Mouse (Mus musculus) hindbrain, embryonic 12.5 days (tissue): ENCODE data around the gene Abcd2. TPM values are rescaled to one million over a fixed set of nuclear protein-coding genes. Genes with fewer than 3 reads are reported as not detected.

Source experiments
- ATAC-seq: fragments of 200-750 bp; cut with Nextera tagmentation; 2 replicates; pipeline ENCODE4 v1.8.0; 2017; ENCODE audit warnings: moderate TSS enrichment; ENCODE audit not compliant: low FRiP score
- H3K27ac ChIP-seq: fragments of 300-500 bp; sonication (generic); 2 replicates; pipeline ENCODE4 v1.5.1; 2016; ENCODE audit warnings: mild to moderate bottlenecking
- H3K27me3 ChIP-seq: fragments of 300-500 bp; sonication (generic); 2 replicates; pipeline ENCODE4 v1.6.1; 2016; ENCODE audit warnings: mild to moderate bottlenecking
- H3K36me3 ChIP-seq: fragments of 300-500 bp; sonication (generic); 2 replicates; pipeline ENCODE4 v1.6.1; 2016; ENCODE audit warnings: mild to moderate bottlenecking
- H3K4me1 ChIP-seq: fragments of 300-500 bp; sonication (generic); 2 replicates; pipeline ENCODE4 v1.6.1; 2016
- H3K4me2 ChIP-seq: fragments of 300-500 bp; sonication (generic); replicated peaks from 2 replicates; pipeline ENCODE4 v1.6.1; 2016; ENCODE audit warnings: mild to moderate bottlenecking
- H3K4me3 ChIP-seq: fragments of 300-500 bp; sonication (generic); 2 replicates; pipeline ENCODE4 v1.5.1; 2016; ENCODE audit warnings: mild to moderate bottlenecking
- H3K9ac ChIP-seq: fragments of 300-500 bp; sonication (generic); 2 replicates; pipeline ENCODE4 v1.6.1; 2016; ENCODE audit warnings: mild to moderate bottlenecking, moderate library complexity
- H3K9me3 ChIP-seq: fragments of 300-500 bp; sonication (generic); replicated peaks from 2 replicates; pipeline ENCODE4 v1.6.1; 2016; ENCODE audit warnings: mild to moderate bottlenecking
- WGBS: fragments of 180-500 bp; shearing (Covaris S2); methylation state at CpG from one replicate; pipeline ENCODE4 v1.1.7; 2016; 5-methylcytosine and 5-hydroxymethylcytosine counted together
- polyA plus RNA-seq: library from polyadenylated mRNA; unstranded; fragments of >200 nt; fragmentation: Nextera tagmentation; extraction: Ambion mirVana; gene quantifications from 2 replicates; pipeline ENCODE4 v1.2.1, GENCODE M21; 2016

Gene Abcd2
- polyA plus RNA-seq, 1 experiment from 2014 or later, result 13.9 TPM

DNA sequence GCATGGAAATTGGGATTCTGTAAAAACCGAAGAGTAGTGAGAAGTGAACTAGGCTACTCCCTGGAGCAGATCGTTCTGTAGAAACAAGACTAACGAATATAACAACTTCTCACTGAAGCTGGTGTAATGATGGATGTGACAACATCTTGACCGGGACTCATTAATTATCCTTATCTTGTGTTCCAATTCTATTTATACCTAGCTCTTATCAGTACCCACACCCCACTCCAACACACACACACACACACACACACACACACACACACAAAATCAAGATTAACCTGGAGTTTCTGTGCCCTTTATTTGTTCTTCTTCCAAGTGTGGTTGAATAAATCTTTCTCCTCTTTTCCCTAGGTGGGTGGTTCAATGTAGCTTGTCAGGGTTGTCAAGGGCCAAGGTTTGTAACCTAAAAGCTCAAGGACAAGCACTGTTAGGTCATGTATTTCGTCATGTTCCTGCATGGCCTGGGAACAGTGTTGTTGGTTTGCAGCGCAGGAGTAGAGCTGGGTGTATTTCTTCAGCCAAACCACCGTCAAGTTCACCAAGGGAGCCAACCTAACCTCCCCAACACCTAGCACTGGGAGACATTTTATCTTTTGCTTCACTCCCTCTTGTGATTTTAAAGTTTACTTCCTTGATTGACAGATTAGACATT lies 78.9 kb downstream of the Abcd2 start:
- no peak for ATAC-seq
- H3K4me1 ChIP-seq, result no peaks in the 10 kb centered on the region
- 92% methylated on average over 7 of the region's 7 CpGs for WGBS

DNA sequence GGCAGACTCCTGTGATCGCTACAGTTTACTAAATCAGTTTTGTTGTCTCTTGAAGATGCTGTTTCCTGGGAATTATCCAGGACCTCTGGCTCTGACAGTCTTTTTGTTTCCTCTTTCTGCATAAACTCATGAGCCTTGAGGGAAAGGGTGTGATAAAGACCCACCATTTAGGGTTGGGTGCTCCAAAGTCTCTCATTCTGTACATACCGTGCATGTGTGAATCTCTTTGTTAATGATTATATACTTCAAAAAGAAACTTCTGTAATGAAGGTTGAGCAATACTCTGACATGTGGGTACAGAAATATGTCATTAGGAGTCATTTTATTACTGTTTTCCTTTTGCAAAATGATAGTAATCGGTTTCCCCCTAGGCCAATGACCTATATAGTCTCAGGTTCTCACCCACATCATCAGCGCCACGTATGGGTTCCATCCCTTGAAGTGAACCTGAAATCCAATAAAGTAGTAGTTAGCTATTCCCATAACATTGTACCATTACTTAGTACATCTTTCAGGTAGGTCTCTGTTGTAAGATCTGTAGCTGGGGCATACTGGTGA lies 83.4 kb downstream of the Abcd2 start:
- 0 out of 2 replicates have a peak, but pooled peaks cover 3% of the 10 kb centered on the region for H3K4me1 ChIP-seq
- WGBS, result 96% methylated on average over 5 of the region's 5 CpGs

More for the DNA sequence above, 78.9 kb downstream of the Abcd2 start:
- no peak overlapping the region for H3K4me3 ChIP-seq
- H3K9ac ChIP-seq, result no peak overlapping the region
- no peaks in the 10 kb centered on the region; the same call in 1 of the 2 replicates for H3K9me3 ChIP-seq
- no peak overlapping the region for H3K27ac ChIP-seq
- no peak overlapping the region for H3K4me2 ChIP-seq
- no peaks in the 10 kb centered on the region for H3K36me3 ChIP-seq
- no peaks in the 10 kb centered on the region for H3K27me3 ChIP-seq

DNA sequence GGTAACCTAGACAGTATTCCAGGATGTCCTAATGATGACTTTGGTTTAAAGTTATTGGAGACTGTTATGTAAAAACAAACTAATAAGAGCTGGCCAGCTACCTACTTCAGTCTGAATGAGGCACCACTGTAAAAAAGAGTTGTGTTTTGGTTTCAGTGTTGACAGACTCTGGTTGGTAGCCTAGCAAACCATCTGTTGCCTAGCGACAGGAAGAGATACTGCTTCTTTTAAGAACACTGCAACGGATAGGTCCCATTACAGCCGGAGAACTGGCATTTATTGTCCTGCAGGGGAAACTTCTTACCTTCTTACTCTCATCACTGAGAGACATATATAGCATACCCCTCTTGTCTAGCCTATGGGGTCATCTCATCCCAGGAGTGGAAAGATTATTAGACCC lies 86.7 kb downstream of the Abcd2 start:
- Histone ChIP-seq H3K4me2 (no peak overlapping the region), H3K9me3 (no peaks in the 10 kb centered on the region; the same call in 1 of the 2 replicates), H3K4me3 (no peak overlapping the region), H3K9ac (no peak overlapping the region), H3K4me1 (0 out of 2 replicates have a peak, but pooled peaks cover 3% of the 10 kb centered on the region), H3K27me3 (no peaks in the 10 kb centered on the region), H3K36me3 (no peaks in the 10 kb centered on the region), H3K27ac (no peak overlapping the region)
- WGBS, result 55% methylated on average over 3 of the region's 3 CpGs
- no peak for ATAC-seq

More for the DNA sequence above, 83.4 kb downstream of the Abcd2 start:
- Histone ChIP-seq H3K9me3 (no peaks in the 10 kb centered on the region; the same call in 1 of the 2 replicates), H3K9ac (no peak overlapping the region), H3K27ac (no peak overlapping the region), H3K27me3 (no peaks in the 10 kb centered on the region), H3K4me2 (no peak overlapping the region), H3K4me3 (no peak overlapping the region), H3K36me3 (no peaks in the 10 kb centered on the region)
- ATAC-seq, result no peak

DNA sequence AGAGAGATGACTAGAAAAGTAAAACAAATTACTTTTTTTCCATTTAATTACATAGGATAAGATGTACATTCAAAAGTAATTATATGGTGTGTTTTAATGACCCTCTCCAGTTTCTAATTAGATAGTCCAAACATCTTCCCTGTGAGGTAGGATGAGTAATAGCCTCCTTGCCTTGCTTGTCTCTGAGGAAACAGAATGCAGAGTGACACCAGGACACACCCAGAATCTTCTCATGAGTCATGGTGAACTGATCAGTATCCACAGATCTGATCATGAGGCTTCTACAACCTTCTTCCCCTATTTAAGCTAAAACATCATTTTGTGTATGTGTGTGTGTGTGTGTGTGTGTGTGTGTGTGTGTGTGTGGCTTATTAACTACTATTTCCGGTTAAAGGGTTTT lies 87.3 kb downstream of the Abcd2 start:
- 0 out of 2 replicates have a peak, but pooled peaks cover 3% of the 10 kb centered on the region for H3K4me1 ChIP-seq
- H3K4me3 ChIP-seq, result no peak overlapping the region
- no peak overlapping the region for H3K4me2 ChIP-seq
- no peak overlapping the region for H3K27ac ChIP-seq
- no peaks in the 10 kb centered on the region for H3K9me3 ChIP-seq
- WGBS, result 93% methylated on average over 1 of the region's 1 CpGs
- ATAC-seq, result no peak
- no peak overlapping the region for H3K9ac ChIP-seq
- no peaks in the 10 kb centered on the region for H3K27me3 ChIP-seq
- no peaks in the 10 kb centered on the region for H3K36me3 ChIP-seq

DNA sequence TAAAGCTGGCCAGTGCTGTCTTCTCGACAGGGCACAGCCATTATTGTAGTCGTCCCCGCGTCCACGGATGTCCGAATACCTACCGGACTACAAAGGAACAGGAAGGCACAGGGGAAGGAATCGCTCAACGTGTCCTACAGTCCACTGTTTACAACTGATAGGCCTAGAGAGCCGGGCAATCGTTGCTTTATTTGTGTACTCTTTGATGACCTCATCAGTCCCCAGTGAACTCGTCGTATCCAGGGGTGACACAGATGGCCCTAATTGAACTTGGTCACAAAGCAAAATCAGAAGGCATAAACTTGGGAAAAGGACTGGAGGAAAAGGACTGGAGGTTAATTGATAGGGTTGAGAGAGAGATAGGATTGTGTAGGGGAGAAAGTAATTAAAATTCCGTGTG lies 87.8 kb downstream of the Abcd2 start:
- no peaks in the 10 kb centered on the region for H3K9me3 ChIP-seq
- no peak overlapping the region for H3K4me3 ChIP-seq
- WGBS, result 78% methylated on average over 14 of the region's 14 CpGs
- ATAC-seq, result no peak
- no peak overlapping the region for H3K9ac ChIP-seq
- 0 out of 2 replicates have a peak, but pooled peaks cover 3% of the 10 kb centered on the region for H3K4me1 ChIP-seq
- no peak overlapping the region for H3K27ac ChIP-seq
- no peak overlapping the region for H3K4me2 ChIP-seq
- H3K27me3 ChIP-seq, result no peaks in the 10 kb centered on the region
- H3K36me3 ChIP-seq, result no peaks in the 10 kb centered on the region

DNA sequence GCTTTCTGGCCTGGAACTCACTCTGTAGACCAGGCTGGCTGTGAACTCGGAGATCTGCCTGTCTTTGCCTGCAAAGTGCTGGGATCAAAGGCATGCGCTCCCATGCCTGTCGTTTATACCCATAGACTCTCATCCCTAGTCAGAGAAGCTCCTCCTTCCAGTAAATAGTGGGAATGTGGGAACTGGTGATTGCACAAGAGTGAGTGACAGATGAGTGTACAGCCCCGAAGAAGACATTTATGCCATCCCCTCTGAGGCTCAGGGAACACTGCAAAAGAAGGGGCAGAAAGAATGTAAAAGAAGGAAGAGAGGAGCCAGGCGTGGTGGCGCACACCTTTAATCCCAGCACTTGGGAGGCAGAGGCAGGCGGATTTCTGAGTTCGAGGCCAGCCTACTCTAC lies 88.3 kb downstream of the Abcd2 start:
- H3K27ac ChIP-seq, result no peak overlapping the region
- no peak overlapping the region for H3K4me3 ChIP-seq
- ATAC-seq, result no peak
- no peaks in the 10 kb centered on the region for H3K27me3 ChIP-seq
- H3K4me1 ChIP-seq, result 0 out of 2 replicates have a peak, but pooled peaks cover 3% of the 10 kb centered on the region
- WGBS, result 95% methylated on average over 8 of the region's 8 CpGs
- H3K4me2 ChIP-seq, result no peak overlapping the region
- H3K9me3 ChIP-seq, result no peaks in the 10 kb centered on the region
- no peak overlapping the region for H3K9ac ChIP-seq
- H3K36me3 ChIP-seq, result no peaks in the 10 kb centered on the region

DNA sequence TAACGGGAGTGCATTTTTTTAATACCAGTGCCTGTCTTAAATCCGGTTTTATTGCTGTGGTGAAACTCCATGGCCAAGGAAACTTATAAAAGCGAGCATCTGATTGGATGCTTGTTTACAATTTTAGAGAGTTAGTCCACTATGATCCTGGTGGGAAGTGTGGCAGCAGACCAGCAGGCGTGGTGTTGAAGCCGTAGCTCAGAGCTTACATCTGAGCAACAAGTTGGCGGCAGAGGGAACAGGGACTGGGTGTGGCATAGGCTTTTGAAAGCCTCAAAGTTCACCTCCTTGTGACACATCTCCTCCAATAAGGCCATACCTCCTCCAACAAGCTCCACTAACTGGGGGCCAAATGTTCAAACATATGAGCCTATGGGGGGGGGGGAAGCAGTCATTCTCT lies 95.0 kb downstream of the Abcd2 start:
- no peak for ATAC-seq
- H3K27me3 ChIP-seq, result no peaks in the 10 kb centered on the region
- no peaks in the 10 kb centered on the region for H3K36me3 ChIP-seq
- no peak overlapping the region for H3K4me2 ChIP-seq
- no peak overlapping the region for H3K27ac ChIP-seq
- no peak overlapping the region for H3K4me3 ChIP-seq
- no peak overlapping the region for H3K9ac ChIP-seq
- 85% methylated on average over 6 of the region's 6 CpGs for WGBS
- no peaks in the 10 kb centered on the region for H3K9me3 ChIP-seq
- H3K4me1 ChIP-seq, result peaks cover 7% of the 10 kb centered on the region

Other genes with a start within 250 kb of the Abcd2 start
- 38.6 and 39.7 TPM in 2 replicates for gene Kif21a, start 141.9 kb downstream of the Abcd2 start, polyA plus RNA-seq
- gene CN725425, start 7.7 kb upstream of the Abcd2 start, polyA plus RNA-seq, result not detected in 2 replicates